In the genomic region with DNA sequence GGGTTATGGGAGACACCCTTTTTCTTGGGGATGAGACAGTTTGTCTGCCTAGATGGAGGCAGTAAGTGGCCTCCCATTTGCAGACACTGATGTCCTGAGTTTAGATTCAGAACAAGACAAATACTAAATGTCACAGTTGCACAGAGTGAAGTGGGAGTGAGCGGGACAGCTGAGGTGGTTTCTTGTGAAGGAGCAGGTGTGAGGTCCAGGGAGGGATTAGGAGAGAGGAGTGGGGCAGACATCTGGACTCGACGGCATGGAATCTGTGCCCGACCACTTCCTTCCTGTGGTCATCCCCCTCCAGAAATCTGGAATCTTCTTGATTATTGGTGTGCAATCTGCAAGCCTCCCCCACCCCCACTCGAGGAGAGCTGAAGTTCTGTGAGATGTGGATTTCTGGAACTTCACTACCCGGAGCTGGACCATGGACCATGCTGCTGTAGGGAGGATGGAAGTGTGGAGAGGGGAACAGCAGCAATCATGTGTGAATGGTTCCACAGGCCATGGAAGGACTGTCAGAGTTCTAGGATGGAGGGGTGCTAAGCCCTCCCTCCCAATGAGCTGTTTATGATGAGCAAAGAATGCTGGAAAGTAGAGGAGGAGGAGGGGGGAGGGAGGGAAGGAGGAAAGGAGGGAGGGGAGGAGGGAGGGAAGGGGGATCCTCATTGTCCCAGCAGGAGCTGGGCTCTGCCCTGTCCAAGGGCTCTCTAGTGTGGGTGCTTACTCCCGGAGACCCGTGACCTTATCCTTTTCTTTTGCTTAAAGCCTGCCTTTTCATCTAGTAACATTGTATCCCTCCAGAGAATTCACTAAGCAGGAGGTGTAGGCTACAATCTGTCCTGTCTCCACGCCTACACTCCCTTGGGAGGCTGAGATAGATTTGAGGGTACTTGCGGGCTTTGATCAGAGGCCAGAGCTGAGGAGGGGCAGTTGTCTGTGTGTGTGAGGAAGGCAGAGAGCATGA, we compare ENCODE assay signal across 8 mouse cellular contexts. TPM values are rescaled to one million over a fixed set of nuclear protein-coding genes. Genes with fewer than 3 reads are reported as not detected.
A peak's percentile ranks its signal among the peaks of the same experiment; 100 is the strongest.
DNase-seq lines count a peak whose midpoint lies in the region; ATAC-seq and TF ChIP-seq lines count a peak whose summit lies in the region.

No protein-coding gene starts in this region.

- WGBS in forebrain, embryonic 10.5 days, result 36% methylated on average over 10 of the region's 10 CpGs
- 34% methylated on average over 10 of the region's 10 CpGs for WGBS in forebrain, postnatal 0 days
- 25% methylated on average over 10 of the region's 10 CpGs for WGBS in midbrain, embryonic 10.5 days
- WGBS in midbrain, postnatal 0 days, result 38% methylated on average over 10 of the region's 10 CpGs

- TF ChIP-seq CTCF in forebrain, postnatal 0 days (IDR thresholded peaks at IDR 0.05; ENCODE audit: low read depth), result no peak
- TF ChIP-seq CTCF in midbrain, postnatal 0 days (IDR thresholded peaks at IDR 0.05), result no peak

- no peak overlapping the region for H3K4me3 ChIP-seq in forebrain, embryonic 10.5 days
- H3K4me3 ChIP-seq in forebrain, postnatal 0 days (ENCODE audit: low read depth, low read length), result no peak overlapping the region
- H3K4me3 ChIP-seq in midbrain, embryonic 10.5 days, result peak overlapping the region; percentile 0; the same call in 1 of the 2 replicates
- no peak overlapping the region for H3K4me3 ChIP-seq in midbrain, postnatal 0 days (ENCODE audit: low read depth, low read length)

- H3K36me3 ChIP-seq in forebrain, embryonic 10.5 days (replicated peaks), result no peaks in the 10 kb centered on the region
- no peaks in the 10 kb centered on the region for H3K36me3 ChIP-seq in forebrain, postnatal 0 days (ENCODE audit: insufficient read depth)
- H3K36me3 ChIP-seq in midbrain, embryonic 10.5 days, result no peaks in the 10 kb centered on the region
- H3K36me3 ChIP-seq in midbrain, postnatal 0 days (ENCODE audit: insufficient read depth, low read length), result no peaks in the 10 kb centered on the region

- H3K27ac ChIP-seq in forebrain, embryonic 10.5 days, result peak overlapping the region; percentile 70
- H3K27ac ChIP-seq in forebrain, postnatal 0 days (ENCODE audit: low read depth, low read length), result no peak overlapping the region
- peak overlapping the region; percentile 74 for H3K27ac ChIP-seq in midbrain, embryonic 10.5 days (replicated peaks)
- H3K27ac ChIP-seq in midbrain, postnatal 0 days (ENCODE audit: low read depth, low read length), result no peak overlapping the region

- no peak for ATAC-seq in forebrain, postnatal 0 days
- no peak for ATAC-seq in midbrain, postnatal 0 days (ENCODE audit: low FRiP score)
- no peak for ATAC-seq in erythroblast, adult 5-6 weeks (replicated peaks; ENCODE audit: low FRiP score, poor library complexity, severe bottlenecking)

- DNase-seq in forebrain, embryonic 10.5 days (ENCODE audit: extremely low spot score, low spot score), result no peak
- DNase-seq in forebrain, postnatal 0 days, result no peak
- peak; percentile 37 for DNase-seq in midbrain, embryonic 10.5 days (ENCODE audit: low spot score)
- DNase-seq in midbrain, postnatal 0 days (ENCODE audit: low spot score), result no peak
- peak; percentile 25 for DNase-seq in lung, postnatal 14 days
- DNase-seq in testis, postnatal 10 days (ENCODE audit: low spot score), result peak; percentile 58
- DNase-seq in c-Kit-positive CD71-positive TER-119-positive erythroid progenitor cells, embryonic 14.5 days (ENCODE audit: low spot score), result no peak

- H3K9me3 ChIP-seq in forebrain, embryonic 10.5 days, result no peaks in the 10 kb centered on the region
- no peaks in the 10 kb centered on the region for H3K9me3 ChIP-seq in forebrain, postnatal 0 days (ENCODE audit: low read length)
- no peaks in the 10 kb centered on the region for H3K9me3 ChIP-seq in midbrain, embryonic 10.5 days (replicated peaks)
- no peaks in the 10 kb centered on the region for H3K9me3 ChIP-seq in midbrain, postnatal 0 days (ENCODE audit: low read length)

- H3K9ac ChIP-seq in forebrain, postnatal 0 days, result no peak overlapping the region
- no peak overlapping the region for H3K9ac ChIP-seq in midbrain, postnatal 0 days (replicated peaks; ENCODE audit: low read length, poor library complexity, severe bottlenecking)

- H3K4me2 ChIP-seq in forebrain, postnatal 0 days (ENCODE audit: low read depth), result no peak overlapping the region
- H3K4me2 ChIP-seq in midbrain, postnatal 0 days (ENCODE audit: low read depth, low read length, poor library complexity, severe bottlenecking), result no peak overlapping the region

- peaks cover 76% of the 10 kb centered on the region for H3K4me1 ChIP-seq in forebrain, embryonic 10.5 days
- H3K4me1 ChIP-seq in forebrain, postnatal 0 days (ENCODE audit: insufficient read depth), result peaks cover 12% of the 10 kb centered on the region; the same call in 1 of the 2 replicates
- H3K4me1 ChIP-seq in midbrain, embryonic 10.5 days, result peaks cover 67% of the 10 kb centered on the region
- H3K4me1 ChIP-seq in midbrain, postnatal 0 days (ENCODE audit: insufficient read depth, low read length), result peaks cover 18% of the 10 kb centered on the region

- H3K27me3 ChIP-seq in forebrain, embryonic 10.5 days (ENCODE audit: poor library complexity, severe bottlenecking), result no peaks in the 10 kb centered on the region
- H3K27me3 ChIP-seq in forebrain, postnatal 0 days (ENCODE audit: insufficient read depth, low read length), result no peaks in the 10 kb centered on the region
- no peaks in the 10 kb centered on the region for H3K27me3 ChIP-seq in midbrain, embryonic 10.5 days (ENCODE audit: low read depth, poor library complexity, severe bottlenecking)
- no peaks in the 10 kb centered on the region for H3K27me3 ChIP-seq in midbrain, postnatal 0 days (ENCODE audit: insufficient read depth, low read length)

RNA-seq across cellular contexts. Expression of gene Hpcal1, which starts 56.8 kb away (rescaled TPM):
- polyA plus RNA-seq in forebrain, embryonic 10.5 days (2016; fragmentation: Nextera tagmentation; extraction: Ambion mirVana), result 36.7 and 36.8 TPM in 2 replicates
- 27.7 and 46.9 TPM in 2 replicates for total RNA-seq in forebrain, postnatal 0 days (2014; rRNA removed)
- 47.1 and 76.7 TPM in 2 replicates for polyA plus RNA-seq in forebrain, postnatal 0 days (2015; fragmentation: Nextera tagmentation; extraction: Ambion mirVana)
- 41.0 and 41.9 TPM in 2 replicates for polyA plus RNA-seq in midbrain, embryonic 10.5 days (2016; fragmentation: Nextera tagmentation; extraction: Ambion mirVana)
- total RNA-seq in midbrain, postnatal 0 days (2014; rRNA removed), result 75.0 and 94.0 TPM in 2 replicates
- polyA plus RNA-seq in midbrain, postnatal 0 days (2015; fragmentation: Nextera tagmentation; extraction: Ambion mirVana), result 139 and 149 TPM in 2 replicates
- 23.8 and 30.3 TPM in 2 replicates for total RNA-seq in erythroblast, adult 5-6 weeks (2015; ENCODE audit: low replicate concordance)
- 4.3 and 7.4 TPM in 2 replicates for total RNA-seq in erythroblast, adult 5-6 weeks (2017; ENCODE audit: low replicate concordance)

Comparison
In these comparisons a context has a peak if more than half of its experiments do, and no peak if none do; other contexts are left out.
1. DNase-seq: peak in midbrain, embryonic 10.5 days (single experiment), lung, postnatal 14 days (single experiment) and testis, postnatal 10 days (single experiment); none in forebrain, embryonic 10.5 days (single experiment), forebrain, postnatal 0 days (single experiment), midbrain, postnatal 0 days (single experiment) and c-Kit-positive CD71-positive TER-119-positive erythroid progenitor cells, embryonic 14.5 days (single experiment).
2. H3K27ac ChIP-seq: peak in forebrain, embryonic 10.5 days (single experiment) and midbrain, embryonic 10.5 days (single experiment); none in forebrain, postnatal 0 days (single experiment) and midbrain, postnatal 0 days (single experiment).